Mouse (Mus musculus) hindbrain, embryonic 16.5 days (tissue): ENCODE measurements around the gene Psmd2. TPM values are rescaled to one million over a fixed set of nuclear protein-coding genes. Genes with fewer than 3 reads are reported as not detected.
A peak's percentile ranks its signal among the peaks of the same experiment; 100 is the strongest.

Experiments
- microRNA counts: library from miRNA; unstranded; fragments of <30 nt; microRNA quantifications from one replicate; lab custom pipeline; 2016
- microRNA-seq: library from miRNA; unstranded; fragments of <30 nt; microRNA quantifications from one replicate; pipeline ENCODE4, GENCODE M21; 2017
- polyA plus RNA-seq: library from polyadenylated mRNA; unstranded; fragments of >200 nt; fragmentation: Nextera tagmentation; extraction: Ambion mirVana; gene quantifications from 2 replicates; pipeline ENCODE4 v1.2.1, GENCODE M21; 2015

Gene Psmd2
- polyA plus RNA-seq, 1 experiment from 2014 or later: 372 TPM

MicroRNAs within 50 kb of the gene (microRNA counts, 519-probe panel; counts per million panel counts)
- microRNA mmu-miR-1224 (lab: Ali Mortazavi, UCI): 2,325 counts per million, percentile 55 among the panel's probes with 10 or more counts

Small RNA genes lying within 50 kb of the gene (microRNA-seq; reads per million reads assigned to microRNA genes)
- gene Mir1224: 87.9 reads per million, percentile 47 among the genes with 10 or more reads in this experiment

Other genes starting within 250 kb of the Psmd2 start
- 123 and 150 TPM in 2 replicates for gene Abcc5, start 225.3 kb upstream of the Psmd2 start, polyA plus RNA-seq
- 97.3 and 104 TPM in 2 replicates for gene Eif2b5, start 152.8 kb upstream of the Psmd2 start, polyA plus RNA-seq
- 28.5 and 40.4 TPM in 2 replicates for gene Dvl3, start 134.7 kb upstream of the Psmd2 start, polyA plus RNA-seq
- 1,253 and 1,320 TPM in 2 replicates for gene Ap2m1, start 116.2 kb upstream of the Psmd2 start, polyA plus RNA-seq
- gene Abcf3, start 103.1 kb upstream of the Psmd2 start, polyA plus RNA-seq: 81.0 and 90.7 TPM in 2 replicates
- 31.9 and 36.8 TPM in 2 replicates for gene Vwa5b2, start 62.2 kb upstream of the Psmd2 start, polyA plus RNA-seq
- 8.5 and 10.9 TPM in 2 replicates for gene Eef1akmt4, start 40.1 kb upstream of the Psmd2 start, polyA plus RNA-seq
- not detected in 2 replicates for gene Gm49333, start 40.0 kb upstream of the Psmd2 start, polyA plus RNA-seq
- 43.9 and 44.7 TPM in 2 replicates for gene Alg3, start 39.9 kb upstream of the Psmd2 start, polyA plus RNA-seq
- gene Camk2n2, start 30.4 kb upstream of the Psmd2 start, polyA plus RNA-seq: 43.1 and 44.2 TPM in 2 replicates
- 17.4 and 18.6 TPM in 2 replicates for gene Ece2, start 21.8 kb upstream of the Psmd2 start, polyA plus RNA-seq
- gene Eif4g1, start 16.7 kb downstream of the Psmd2 start, polyA plus RNA-seq: 133 and 143 TPM in 2 replicates
- 49.6 and 56.7 TPM in 2 replicates for gene Fam131a, start 41.6 kb downstream of the Psmd2 start, polyA plus RNA-seq
- gene Polr2h, start 66.0 kb downstream of the Psmd2 start, polyA plus RNA-seq: 87.7 and 94.6 TPM in 2 replicates
- gene Clcn2, start 66.1 kb downstream of the Psmd2 start, polyA plus RNA-seq: 24.9 and 26.8 TPM in 2 replicates
- gene Chrd, start 81.5 kb downstream of the Psmd2 start, polyA plus RNA-seq: 7.3 and 7.5 TPM in 2 replicates
- 0.93 and 1.4 TPM in 2 replicates for gene Thpo, start 82.9 kb downstream of the Psmd2 start, polyA plus RNA-seq